Mouse (Mus musculus): ENCODE data around the gene Klhl30. TPM values are rescaled to one million over a fixed set of nuclear protein-coding genes. Genes with fewer than 3 reads are reported as not detected.

Gene Klhl30
- polyA plus RNA-seq, 1 experiment from 2014 or later: 27.2 TPM

DNA sequence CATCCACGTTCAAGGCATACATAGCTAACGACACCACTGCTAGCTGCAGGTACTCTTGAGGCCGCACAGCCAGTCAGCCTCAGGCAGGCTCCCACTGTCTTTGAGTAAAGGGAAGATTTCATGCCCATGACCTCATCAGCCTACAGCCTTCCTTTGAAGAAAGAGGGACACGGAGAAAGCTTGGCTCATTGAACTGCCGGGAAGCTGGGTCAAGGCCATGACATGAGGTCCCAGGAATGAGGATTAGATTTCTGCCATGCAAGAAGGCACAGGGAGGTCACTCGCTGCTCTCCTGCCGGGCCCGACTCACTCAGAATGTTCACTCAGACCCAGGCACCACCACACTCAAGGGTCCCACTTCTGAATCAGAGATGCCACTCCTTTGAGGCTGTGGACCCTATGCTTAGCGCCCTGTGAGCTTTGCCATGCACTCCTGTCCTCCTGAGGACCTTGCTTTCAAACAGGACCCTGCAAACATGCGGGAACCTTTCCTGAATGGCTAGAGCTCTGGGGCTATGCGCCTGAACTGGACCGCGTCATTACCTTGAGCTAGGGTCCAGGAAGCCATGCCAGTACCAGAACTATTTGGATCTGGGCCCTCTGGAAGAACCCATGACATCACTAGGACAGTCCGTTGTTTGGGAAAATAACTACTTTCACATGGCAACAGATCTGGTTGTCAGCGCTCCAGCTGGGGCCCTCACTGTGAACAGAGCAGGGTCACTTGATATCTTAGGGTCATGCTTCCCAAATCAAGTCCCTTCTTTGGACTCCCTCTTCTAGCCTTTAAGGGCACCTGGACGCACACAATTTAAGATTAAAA, 14.2 kb downstream of the Klhl30 start:
- CTCF ChIA-PET: interaction anchor here (1.2 to 1.3 kb wide), 2 partner anchors 12 to 16 kb away, joined by 3 read pairs; no protein-coding TSS in a partner anchor
- in situ Hi-C loops (cut with MboI; ENCODE audit: low pct_unique_long_range_greater_than_20kb): no loop called here
- POLR2A ChIA-PET: interaction anchor here (0.6 to 1.1 kb wide), 2 partner anchors 14 to 30 kb away, joined by 3 read pairs; no protein-coding TSS in a partner anchor
- DNase-seq (ENCODE audit: low read depth, low spot score) (no peak), ATAC-seq (no peak)
- H3K27me3 ChIP-seq: no peaks in the 10 kb centered on the region
- no peak for TF ChIP-seq CTCF (IDR thresholded peaks at IDR 0.05)

DNA sequence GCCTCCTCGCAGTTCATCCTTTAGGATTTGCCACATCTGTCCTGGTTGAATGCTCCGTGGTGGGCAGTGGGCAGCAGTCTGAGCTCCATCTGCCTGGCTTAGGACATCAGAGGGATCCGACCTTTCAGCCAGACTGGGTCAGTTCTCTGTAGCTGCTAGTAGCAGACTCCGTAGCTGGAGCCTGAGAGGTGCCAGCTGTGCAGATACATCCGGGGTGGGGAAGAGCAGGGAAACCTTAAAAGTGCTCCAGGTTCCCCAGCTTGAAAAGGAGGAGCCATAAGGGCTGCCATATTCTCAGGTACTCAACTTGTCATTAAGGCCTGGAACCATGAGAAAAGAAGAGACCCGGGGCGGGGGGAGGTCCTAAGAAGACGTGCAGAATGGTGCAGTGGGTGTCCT, 15.0 kb downstream of the Klhl30 start:
- ATAC-seq (no peak), DNase-seq (ENCODE audit: low read depth, low spot score) (no peak)
- H3K27me3 ChIP-seq: no peaks in the 10 kb centered on the region
- CTCF ChIA-PET: interaction anchor here (1.3 kb wide), 1 partner anchor 11 kb away, joined by 3 read pairs; no protein-coding TSS in a partner anchor
- TF ChIP-seq CTCF (IDR thresholded peaks at IDR 0.05): no peak
- POLR2A ChIA-PET: interaction anchor here (0.6 to 1.1 kb wide), 2 partner anchors 15 to 29 kb away, joined by 3 read pairs; no protein-coding TSS in a partner anchor
- in situ Hi-C loops (cut with MboI; ENCODE audit: low pct_unique_long_range_greater_than_20kb): no loop called here

DNA sequence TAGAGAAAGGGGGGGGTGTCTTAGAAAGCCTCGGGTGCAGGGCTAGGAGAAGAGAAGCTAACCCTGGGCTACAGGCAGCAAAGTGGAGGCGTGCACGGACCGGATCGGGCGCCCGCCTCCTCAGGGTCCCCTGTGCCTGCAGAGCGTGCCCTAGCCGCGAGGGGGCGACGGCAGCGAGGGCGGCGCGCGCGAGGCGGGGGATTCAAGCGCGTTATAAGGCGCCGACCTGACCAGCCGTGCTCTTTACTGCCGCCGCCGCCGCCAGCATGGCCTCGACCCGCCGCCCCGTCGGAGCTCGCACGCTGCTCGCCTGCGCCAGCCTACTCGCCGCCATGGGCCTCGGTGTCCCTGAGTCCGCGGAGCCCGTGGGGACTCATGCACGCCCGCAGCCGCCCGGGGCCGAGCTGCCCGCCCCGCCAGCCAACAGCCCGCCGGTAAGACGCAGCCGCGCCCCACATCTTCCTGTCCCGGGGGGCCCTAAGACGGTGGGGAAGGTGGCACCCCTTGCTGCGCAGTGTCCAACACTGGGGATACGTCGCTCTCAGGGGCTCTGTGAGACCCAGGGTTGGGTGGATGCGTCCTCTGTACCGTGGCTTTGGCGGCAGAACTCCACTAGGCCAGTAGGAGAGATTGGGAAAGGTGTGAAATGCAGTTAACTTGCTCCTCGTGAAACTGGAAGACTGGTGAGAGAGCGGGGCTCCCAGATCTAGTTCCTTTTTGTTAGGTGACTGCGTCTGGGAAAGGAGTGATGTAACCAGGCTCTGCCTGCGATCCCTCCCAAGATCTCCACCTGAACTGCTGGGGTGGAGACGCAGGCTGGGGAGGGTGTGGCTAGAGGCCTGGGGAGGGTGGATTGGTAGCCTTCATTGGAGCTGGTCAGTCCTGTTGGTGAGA, 15.6 kb downstream of the Klhl30 start, which contains the start of gene Erfe:
Gene Erfe, plus strand, starts transcription at position 216 of the 894 bp plus-strand sequence.
- ChIA-PET POLR2A (no interaction called here), CTCF (interaction anchor here (1.3 kb wide), 1 partner anchor 10 kb away, joined by 3 read pairs; no protein-coding TSS in a partner anchor)
- no peaks in the 10 kb centered on the region for H3K27me3 ChIP-seq
- DNase-seq (ENCODE audit: low read depth, low spot score) (no peak), ATAC-seq (no peak)
- no peak for TF ChIP-seq CTCF (IDR thresholded peaks at IDR 0.05)
- in situ Hi-C loops (cut with MboI; ENCODE audit: low pct_unique_long_range_greater_than_20kb): no loop called here

DNA sequence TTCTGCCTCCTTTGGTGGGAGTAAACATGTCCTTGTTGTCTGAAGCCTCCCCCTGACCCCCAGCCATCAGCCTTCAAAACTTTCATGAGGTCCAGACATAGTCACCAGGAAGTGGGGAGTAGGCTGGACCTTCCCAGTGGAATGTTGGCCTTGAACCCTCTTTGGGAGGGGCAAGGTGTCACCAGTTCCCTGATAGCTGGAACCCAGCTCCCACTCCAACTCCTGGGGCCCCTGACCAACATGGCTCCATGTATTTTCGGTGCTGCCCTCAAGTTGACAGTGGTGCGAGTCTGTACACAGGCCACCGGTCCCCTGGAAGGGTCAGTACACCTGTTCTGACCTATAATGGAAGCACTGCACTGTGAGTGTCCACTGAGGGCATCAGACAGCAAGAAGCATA, 16.5 kb downstream of the Klhl30 start:
- H3K27me3 ChIP-seq: no peaks in the 10 kb centered on the region
- ChIA-PET POLR2A (no interaction called here), CTCF (no interaction called here)
- in situ Hi-C loops (cut with MboI; ENCODE audit: low pct_unique_long_range_greater_than_20kb): no loop called here
- DNase-seq (ENCODE audit: low read depth, low spot score) (no peak), ATAC-seq (no peak)
- no peak for TF ChIP-seq CTCF (IDR thresholded peaks at IDR 0.05)

DNA sequence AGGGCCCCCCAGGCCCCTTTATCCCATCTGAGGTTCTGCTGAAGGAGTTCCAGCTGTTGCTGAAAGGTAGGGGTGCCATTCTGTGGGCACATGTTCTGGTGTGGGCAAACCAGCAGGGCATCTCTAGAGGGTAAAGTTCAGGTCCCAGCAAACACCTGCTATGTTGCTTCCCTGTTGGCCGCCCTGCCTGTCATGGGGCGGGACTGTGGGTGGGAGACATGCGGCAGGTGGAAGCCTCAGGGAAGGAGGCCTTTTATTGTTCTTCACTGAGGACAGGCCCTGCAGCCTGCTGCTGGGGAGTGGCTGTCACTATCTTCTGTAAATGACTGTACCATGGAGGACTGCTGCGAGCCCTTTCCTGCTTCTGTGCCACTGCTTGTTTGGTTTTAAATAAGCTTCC, 18.6 kb downstream of the Klhl30 start:
- ATAC-seq (no peak), DNase-seq (ENCODE audit: low read depth, low spot score) (no peak)
- in situ Hi-C loops (cut with MboI; ENCODE audit: low pct_unique_long_range_greater_than_20kb): no loop called here
- H3K27me3 ChIP-seq: no peaks in the 10 kb centered on the region
- TF ChIP-seq CTCF (IDR thresholded peaks at IDR 0.05): no peak
- ChIA-PET CTCF (no interaction called here), POLR2A (interaction anchor here (0.9 to 1.1 kb wide), 2 partner anchors 11 to 17 kb away, joined by 3 to 4 read pairs; no protein-coding TSS in a partner anchor)

DNA sequence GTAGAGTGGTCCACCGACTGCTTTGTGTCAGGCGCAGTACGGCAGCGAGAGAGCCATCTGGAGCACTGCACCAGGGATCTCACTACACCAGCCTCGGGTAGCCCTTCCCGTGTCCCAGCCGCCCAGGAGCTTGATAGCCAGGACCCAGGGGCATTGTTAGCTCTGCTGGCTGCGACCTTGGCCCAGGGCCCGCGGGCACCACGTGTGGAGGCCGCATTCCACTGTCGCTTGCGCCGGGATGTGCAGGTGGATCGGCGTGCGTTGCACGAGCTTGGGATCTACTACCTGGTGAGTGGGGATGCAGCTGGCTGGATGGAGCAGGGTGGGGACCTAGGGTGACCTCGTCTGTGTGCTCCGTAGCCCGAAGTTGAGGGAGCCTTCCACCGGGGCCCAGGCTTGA, 19.2 kb downstream of the Klhl30 start:
- no peak for DNase-seq (ENCODE audit: low read depth, low spot score)

DNA sequence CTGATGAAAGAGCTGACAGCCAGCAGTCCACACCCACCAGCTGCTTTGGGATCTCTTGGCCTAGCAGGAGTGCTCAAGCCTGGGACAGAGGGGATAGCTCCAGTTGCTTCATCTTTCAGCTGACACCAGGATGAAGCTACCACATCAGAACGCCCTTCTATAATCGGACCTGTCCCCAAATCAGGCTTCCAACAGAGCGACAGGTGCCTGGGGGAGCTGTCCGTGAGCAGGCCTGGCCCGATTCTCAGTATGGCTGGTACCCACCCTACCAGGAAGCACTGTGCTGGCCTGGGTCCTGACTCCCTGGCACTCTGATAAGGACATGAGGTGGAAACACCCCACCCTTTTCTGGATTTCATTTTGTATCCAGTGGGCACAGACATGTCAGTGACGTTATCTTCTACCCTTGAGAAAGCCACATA, 22.6 kb downstream of the Klhl30 start:
- in situ Hi-C loops (cut with MboI; ENCODE audit: low pct_unique_long_range_greater_than_20kb): loop anchor here (5.0 to 10.0 kb wide), 2 partner anchors 191 to 399 kb away; no protein-coding TSS in a partner anchor
- no peak for ATAC-seq
- TF ChIP-seq CTCF (IDR thresholded peaks at IDR 0.05): no peak
- ChIA-PET POLR2A (no interaction called here), CTCF (no interaction called here)
- no peak for DNase-seq (ENCODE audit: low read depth, low spot score)
- no peaks in the 10 kb centered on the region for H3K27me3 ChIP-seq

More for the DNA sequence above, 19.2 kb downstream of the Klhl30 start:
- ChIA-PET CTCF (no interaction called here), POLR2A (no interaction called here)
- TF ChIP-seq CTCF (IDR thresholded peaks at IDR 0.05): no peak
- no peak for ATAC-seq
- in situ Hi-C loops (cut with MboI; ENCODE audit: low pct_unique_long_range_greater_than_20kb): loop anchor here (5.0 to 10.0 kb wide), 2 partner anchors 188 to 395 kb away; no protein-coding TSS in a partner anchor
- H3K27me3 ChIP-seq: no peaks in the 10 kb centered on the region

DNA sequence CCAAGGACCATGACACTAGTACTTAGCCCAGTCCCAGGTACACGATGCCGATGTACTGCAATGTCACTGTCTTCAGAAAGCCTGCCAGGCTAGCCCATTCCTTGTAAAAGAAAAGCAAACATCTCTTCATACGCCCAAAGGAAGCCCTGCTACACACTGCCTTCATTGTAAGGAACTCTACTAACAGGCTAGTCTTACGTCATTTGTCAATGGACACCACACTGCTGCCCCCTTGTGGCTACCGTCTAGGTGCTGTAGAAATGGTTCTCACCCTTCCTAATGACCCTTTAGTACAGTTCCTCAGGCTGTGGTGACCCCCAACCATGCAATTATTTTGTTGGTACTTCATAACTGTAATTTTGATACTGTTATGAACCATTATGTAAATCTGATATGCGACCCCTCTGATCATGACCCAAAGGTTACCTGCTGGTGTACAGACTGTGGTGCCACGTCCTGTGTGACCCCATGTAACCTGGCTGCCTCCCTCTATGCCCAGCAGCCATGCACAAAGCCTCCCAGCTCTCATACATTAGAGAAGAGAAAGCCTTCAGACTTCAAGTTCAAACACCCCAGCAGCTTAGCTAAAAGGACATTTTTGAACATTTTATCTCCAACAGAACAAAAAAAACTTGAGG, 29.8 kb downstream of the Klhl30 start:
- POLR2A ChIA-PET: interaction anchor here (0.6 to 2.1 kb wide), 2 partner anchors 12 to 15 kb away, joined by 3 to 5 read pairs; no protein-coding TSS in a partner anchor
- ATAC-seq (no peak), DNase-seq (ENCODE audit: low read depth, low spot score) (no peak)
- peak; percentile 87 for TF ChIP-seq CTCF (IDR thresholded peaks at IDR 0.05)
- CTCF ChIA-PET: interaction anchor here (0.7 to 2.7 kb wide), 6 partner anchors 16 to 406 kb away, joined by 3 to 17 read pairs (median 3); partner anchors contain the start of gene Klhl30
- in situ Hi-C loops (cut with MboI; ENCODE audit: low pct_unique_long_range_greater_than_20kb): no loop called here
- no peaks in the 10 kb centered on the region for H3K27me3 ChIP-seq

DNA sequence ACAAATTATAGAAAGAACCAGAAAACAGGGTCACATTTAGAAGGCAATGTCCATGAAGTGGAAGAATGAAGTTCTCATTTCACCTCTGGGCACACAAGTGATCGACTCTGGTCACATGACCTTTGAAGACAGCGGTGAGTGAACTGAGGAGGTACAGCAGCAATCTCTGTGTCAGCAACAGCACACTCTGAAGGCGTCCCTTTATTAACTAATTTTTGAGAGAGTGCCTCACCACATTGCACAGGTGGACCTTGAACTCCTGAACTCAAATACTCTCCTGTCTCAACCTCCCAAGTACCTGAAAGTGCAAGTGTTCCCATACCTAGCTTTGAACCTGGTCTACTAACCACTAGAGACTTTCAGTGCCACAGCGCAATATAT, 30.3 kb downstream of the Klhl30 start:
- ATAC-seq: no peak

DNA sequence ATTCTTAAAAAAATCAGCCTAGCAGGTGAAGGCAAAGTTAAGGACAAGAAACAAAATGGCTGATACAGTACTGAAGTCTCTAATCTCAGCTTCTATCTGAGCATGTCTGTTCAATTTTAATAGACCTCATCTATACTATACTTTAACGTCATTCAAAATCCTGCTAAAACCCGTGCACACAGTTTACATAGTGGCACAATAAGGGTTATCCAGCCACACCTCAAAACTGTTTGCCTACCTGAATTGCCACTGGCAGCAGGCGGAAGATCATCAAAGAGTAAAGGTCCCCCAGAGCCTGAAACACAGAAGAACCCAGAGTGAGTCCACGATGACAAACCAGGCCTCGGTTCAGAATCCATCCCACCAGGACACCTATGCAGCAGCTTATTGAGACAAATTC, 39.6 kb downstream of the Klhl30 start:
- ATAC-seq (no peak), DNase-seq (ENCODE audit: low read depth, low spot score) (no peak)
- TF ChIP-seq CTCF (IDR thresholded peaks at IDR 0.05): peak; percentile 0
- ChIA-PET POLR2A (no interaction called here), CTCF (interaction anchor here (7.3 kb wide), 1 partner anchor 43 kb away, joined by 21 read pairs; no protein-coding TSS in a partner anchor)
- in situ Hi-C loops (cut with MboI; ENCODE audit: low pct_unique_long_range_greater_than_20kb): no loop called here
- H3K27me3 ChIP-seq: no peaks in the 10 kb centered on the region

More for the DNA sequence above, 30.3 kb downstream of the Klhl30 start:
- TF ChIP-seq CTCF (IDR thresholded peaks at IDR 0.05): no peak
- CTCF ChIA-PET: interaction anchor here (1.0 to 2.7 kb wide), 5 partner anchors 10 to 407 kb away, joined by 3 to 17 read pairs (median 3); partner anchors contain the start of gene Klhl30
- H3K27me3 ChIP-seq: no peaks in the 10 kb centered on the region
- POLR2A ChIA-PET: interaction anchor here (2.1 kb wide), 1 partner anchor 14 kb away, joined by 5 read pairs; no protein-coding TSS in a partner anchor
- in situ Hi-C loops (cut with MboI; ENCODE audit: low pct_unique_long_range_greater_than_20kb): no loop called here
- no peak for DNase-seq (ENCODE audit: low read depth, low spot score)

All from Patski (cell line).